Mouse (Mus musculus): Measurements from ENCODE around the gene Erp29. TPM values are rescaled to one million over a fixed set of nuclear protein-coding genes. Genes with fewer than 3 reads are reported as not detected.

Erp29 gene
- polyA plus RNA-seq, 1 experiment from 2014 or later, result 111 TPM

- peaks cover 23% of the 10 kb centered on the region; the same call in 1 of the 2 replicates for H3K36me3 ChIP-seq (ENCODE audit: control insufficient read depth, insufficient read depth, low read length)
- DNase-seq (ENCODE audit: low spot score) (no peak), ATAC-seq (ENCODE audit: low FRiP score) (no peak)
- H3K9me3 ChIP-seq (ENCODE audit: control insufficient read depth, low read length), result peaks cover 4% of the 10 kb centered on the region; the same call in 1 of the 2 replicates
- no peaks in the 10 kb centered on the region for H3K4me1 ChIP-seq (replicated peaks; ENCODE audit: control insufficient read depth, insufficient read depth, low read length)
- H3K4me3 ChIP-seq (ENCODE audit: low read depth, low read length), result no peak overlapping the region
- H3K9ac ChIP-seq (ENCODE audit: low read depth, low read length), result no peak overlapping the region
- H3K27me3 ChIP-seq (ENCODE audit: control insufficient read depth, insufficient read depth, low read length), result no peaks in the 10 kb centered on the region
- 92% methylated on average over 13 of the region's 13 CpGs for WGBS
- H3K27ac ChIP-seq (ENCODE audit: low read depth, low read length), result no peak overlapping the region
- H3K4me2 ChIP-seq (replicated peaks; ENCODE audit: low read depth, low read length), result no peak overlapping the region
Measured at GRCm38 (mm10) chr5:121378678-121379256, 73.5 kb downstream of the Erp29 start.

Other genes with a start within 250 kb of the Erp29 start
- 619 and 657 TPM in 2 replicates for gene Rpl6, start 248.0 kb downstream of the Erp29 start, polyA plus RNA-seq (2014; fragmentation: Nextera tagmentation; extraction: Ambion mirVana)
- gene Hectd4, start 232.3 kb downstream of the Erp29 start, polyA plus RNA-seq (2014; fragmentation: Nextera tagmentation; extraction: Ambion mirVana), result 11.6 and 15.5 TPM in 2 replicates
- gene Trafd1, start 66.9 kb downstream of the Erp29 start, polyA plus RNA-seq (2014; fragmentation: Nextera tagmentation; extraction: Ambion mirVana), result 76.7 and 84.7 TPM in 2 replicates
- gene Naa25, start 54.6 kb downstream of the Erp29 start, polyA plus RNA-seq (2014; fragmentation: Nextera tagmentation; extraction: Ambion mirVana), result 48.9 and 53.3 TPM in 2 replicates
- 0.85 and 1.1 TPM in 2 replicates for gene Tmem116, start 613 bp downstream of the Erp29 start, polyA plus RNA-seq (2014; fragmentation: Nextera tagmentation; extraction: Ambion mirVana)
- gene Adam1b, start 50.9 kb upstream of the Erp29 start, polyA plus RNA-seq (2014; fragmentation: Nextera tagmentation; extraction: Ambion mirVana), result not detected in 2 replicates
- gene Adam1a, start 93.0 kb upstream of the Erp29 start, polyA plus RNA-seq (2014; fragmentation: Nextera tagmentation; extraction: Ambion mirVana), result 2.1 and 3.8 TPM in 2 replicates
- not detected in 2 replicates for gene Gm42878, start 93.0 kb upstream of the Erp29 start, polyA plus RNA-seq (2014; fragmentation: Nextera tagmentation; extraction: Ambion mirVana)
- 61.8 and 66.5 TPM in 2 replicates for gene Mapkapk5, start 93.4 kb upstream of the Erp29 start, polyA plus RNA-seq (2014; fragmentation: Nextera tagmentation; extraction: Ambion mirVana)
- gene Aldh2, start 141.3 kb upstream of the Erp29 start, polyA plus RNA-seq (2014; fragmentation: Nextera tagmentation; extraction: Ambion mirVana), result 36.0 and 63.3 TPM in 2 replicates
- gene Acad12, start 166.4 kb upstream of the Erp29 start, polyA plus RNA-seq (2014; fragmentation: Nextera tagmentation; extraction: Ambion mirVana), result 1.8 and 2.8 TPM in 2 replicates
- 2.1 and 2.5 TPM in 2 replicates for gene Acad10, start 208.0 kb upstream of the Erp29 start, polyA plus RNA-seq (2014; fragmentation: Nextera tagmentation; extraction: Ambion mirVana)
- gene Brap, start 208.1 kb upstream of the Erp29 start, polyA plus RNA-seq (2014; fragmentation: Nextera tagmentation; extraction: Ambion mirVana), result 36.8 and 38.8 TPM in 2 replicates